Mouse (Mus musculus) cortical plate, adult 2 months (tissue): Measurements from ENCODE around the gene Gm5142. TPM values are rescaled to one million over a fixed set of nuclear protein-coding genes. Genes with fewer than 3 reads are reported as not detected.

Source experiments
- H3K27ac ChIP-seq: fragments of 200-500 bp; 2 replicates; pipeline ENCODE4 v1.5.1; 2012; ENCODE audit warnings: low read length, control low read depth, inconsistent platforms; ENCODE audit not compliant: insufficient read depth
- H3K4me1 ChIP-seq: fragments of 200-500 bp; 2 replicates; pipeline ENCODE4 v1.6.1; 2011; ENCODE audit warnings: low read length; ENCODE audit not compliant: control insufficient read depth, insufficient read depth
- H3K4me3 ChIP-seq: fragments of 200-500 bp; 2 replicates; pipeline ENCODE4 v1.5.1; 2011; ENCODE audit warnings: mild to moderate bottlenecking, low read length, control low read depth; ENCODE audit not compliant: insufficient read depth
- CTCF ChIP-seq: fragments of 200-500 bp; IDR thresholded peaks from 2 replicates; pipeline ENCODE4 v1.5.1; 2011; ENCODE audit warnings: mild to moderate bottlenecking, control low read depth, low read length; ENCODE audit not compliant: insufficient read depth; ENCODE audit errors: extremely low read depth
- POLR2A ChIP-seq: fragments of 200-500 bp; IDR thresholded peaks from 2 replicates; pipeline ENCODE4 v1.6.1; 2011; ENCODE audit warnings: mild to moderate bottlenecking, low read length, control low read depth; ENCODE audit not compliant: insufficient read depth; ENCODE audit errors: extremely low read depth
- polyA plus RNA-seq: library from polyadenylated mRNA; depleted of rRNA; stranded (reverse); fragments of >200 nt; gene quantifications from 2 replicates; pipeline ENCODE4 v1.2.3, GENCODE M21; 2012; rRNA removed

Gene Gm5142
- polyA plus RNA-seq, 1 experiment = not detected

- Histone ChIP-seq H3K4me1 (no peaks in the 10 kb centered on the region), H3K4me3 (no peak overlapping the region), H3K27ac (no peak overlapping the region)
- TF ChIP-seq POLR2A (no peak), CTCF (no peak)
These were observed 7.0 kb upstream of the Gm5142 start for GRCm38 (mm10) chr14:59185514-59185913.

GRCm38 (mm10) chr14:59182732-59183131, 4.2 kb upstream of the Gm5142 start:
- TF ChIP-seq POLR2A (no peak), CTCF (no peak)

GRCm38 (mm10) chr14:59157016-59157698, 21.4 kb downstream of the Gm5142 start:
- no peak for TF ChIP-seq POLR2A
- TF ChIP-seq CTCF = no peak
- H3K4me1 ChIP-seq = no peaks in the 10 kb centered on the region

More at GRCm38 (mm10) chr14:59182732-59183131, 4.2 kb upstream of the Gm5142 start:
- Histone ChIP-seq H3K4me3 (no peak overlapping the region), H3K4me1 (no peaks in the 10 kb centered on the region), H3K27ac (no peak overlapping the region)

GRCm38 (mm10) chr14:59155589-59155988, 23.0 kb downstream of the Gm5142 start:
- H3K4me1 ChIP-seq = no peaks in the 10 kb centered on the region
- no peak overlapping the region for H3K27ac ChIP-seq
- H3K4me3 ChIP-seq = no peak overlapping the region
- TF ChIP-seq POLR2A (no peak), CTCF (peak; percentile 45; the same call in 1 of the 2 replicates)

More at GRCm38 (mm10) chr14:59157016-59157698, 21.4 kb downstream of the Gm5142 start:
- Histone ChIP-seq H3K4me3 (no peak overlapping the region), H3K27ac (no peak overlapping the region)

- Histone ChIP-seq H3K27ac (no peak within 1 kb of the TSS), H3K4me1 (no peaks in the 10 kb centered on the region), H3K4me3 (no peak within 1 kb of the TSS)
- TF ChIP-seq CTCF (no peak), POLR2A (no peak)
These were observed 35.8 kb downstream of the Gm5142 start, which contains the start of gene 1700129C05Rik for GRCm38 (mm10) chr14:59142793-59143192. 1700129C05Rik (minus strand) TSS chr14:59142893.

GRCm38 (mm10) chr14:59114281-59114680, 64.3 kb downstream of the Gm5142 start:
- Histone ChIP-seq H3K4me1 (no peaks in the 10 kb centered on the region), H3K27ac (no peak overlapping the region), H3K4me3 (no peak overlapping the region)
- TF ChIP-seq CTCF (no peak), POLR2A (no peak)

Other genes starting within 250 kb of the Gm5142 start
- not detected in 2 replicates for gene 1700129C05Rik, start 35.9 kb downstream of the Gm5142 start, polyA plus RNA-seq
- 31.9 and 35.2 TPM in 2 replicates for gene Rcbtb1, start 22.5 kb upstream of the Gm5142 start, polyA plus RNA-seq
- gene Gm6904, start 81.5 kb upstream of the Gm5142 start, polyA plus RNA-seq = not detected in 2 replicates
- not detected in 2 replicates for gene Phf11a, start 118.8 kb upstream of the Gm5142 start, polyA plus RNA-seq
- gene Phf11b, start 162.6 kb upstream of the Gm5142 start, polyA plus RNA-seq = 0.23 and 0.42 TPM in 2 replicates
- 1.3 TPM in 2 replicates for gene Phf11d, start 186.7 kb upstream of the Gm5142 start, polyA plus RNA-seq
- 0.49 and 0.61 TPM in 2 replicates for gene Phf11c, start 216.6 kb upstream of the Gm5142 start, polyA plus RNA-seq